Mouse (Mus musculus): ENCODE results near the gene Plekhs1. TPM values are rescaled to one million over a fixed set of nuclear protein-coding genes. Genes with fewer than 3 reads are reported as not detected.

The Plekhs1 gene
- 1 to 10 TPM; 1.7 to 1.8 TPM for total RNA-seq (2023)

GRCm38 (mm10) chr19:56461522-56462101, at the start of gene Plekhs1:
Plekhs1 (plus strand) TSS chr19:56461640.

Other genes starting within 250 kb of the Plekhs1 start
- gene Habp2, start 174.5 kb upstream of the Plekhs1 start, total RNA-seq (2023) = not detected
- gene Nrap, start 71.6 kb upstream of the Plekhs1 start, total RNA-seq (2023) = not detected
- 10 to 100 TPM; 33.7 to 36.3 TPM for gene Casp7, start 64.5 kb upstream of the Plekhs1 start, total RNA-seq (2023)
- gene Dclre1a, start 86.6 kb downstream of the Plekhs1 start, total RNA-seq (2023) = 1 to 10 TPM; 4.2 to 4.6 TPM
- 10 to 100 TPM; 22.2 to 24.5 TPM for gene Nhlrc2, start 86.6 kb downstream of the Plekhs1 start, total RNA-seq (2023)

All from B cell, adult 67 days (primary cell).